Comparison of ENCODE assay signal across 8 mouse cellular contexts in the genomic region with DNA sequence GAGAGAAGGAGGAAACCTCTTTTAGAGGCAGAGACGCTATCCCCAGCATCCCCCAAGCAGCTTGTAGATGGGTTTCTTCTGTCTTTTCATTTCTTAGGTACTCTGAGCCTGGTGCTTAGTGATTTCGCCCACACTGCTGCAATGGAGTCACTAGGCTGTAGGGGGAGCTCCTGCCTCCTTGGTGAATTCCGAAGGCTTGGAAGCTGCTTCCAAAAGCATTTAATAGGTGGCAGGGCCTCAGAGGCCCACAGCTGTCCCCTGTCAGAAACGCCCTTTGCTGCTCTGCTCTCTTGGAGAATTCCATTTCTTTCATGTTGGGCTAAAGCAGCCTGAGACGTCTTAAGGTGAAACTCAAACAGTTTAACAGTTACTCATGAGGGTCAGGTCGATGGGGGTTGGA.
A peak's percentile ranks its signal among the peaks of the same experiment; 100 is the strongest.
DNase-seq lines count a peak whose midpoint lies in the region; ATAC-seq lines count a peak whose summit lies in the region.

No protein-coding gene starts in this region.

- peaks cover 13% of the 10 kb centered on the region for H3K4me1 ChIP-seq in kidney, embryonic 16.5 days (ENCODE audit: insufficient read depth, low read length)
- H3K4me1 ChIP-seq in limb, embryonic 13.5 days: peaks cover 5% of the 10 kb centered on the region; the same call in 1 of the 2 replicates
- H3K4me1 ChIP-seq in neural tube, embryonic 13.5 days (replicated peaks): no peaks in the 10 kb centered on the region; the same call in 1 of the 2 replicates

- H3K9ac ChIP-seq in kidney, embryonic 16.5 days (replicated peaks; ENCODE audit: low read length): 0 out of 2 replicates have a peak overlapping the region, but pooled peaks have one; percentile 33
- H3K9ac ChIP-seq in limb, embryonic 13.5 days: no peak overlapping the region
- no peak overlapping the region for H3K9ac ChIP-seq in neural tube, embryonic 13.5 days

- 10% methylated on average over 6 of the region's 6 CpGs for WGBS in kidney, embryonic 16.5 days
- WGBS in limb, embryonic 13.5 days: 9% methylated on average over 6 of the region's 6 CpGs
- WGBS in neural tube, embryonic 13.5 days: 20% methylated on average over 6 of the region's 6 CpGs

- peak overlapping the region; percentile 13; the same call in 1 of the 2 replicates for H3K4me3 ChIP-seq in kidney, embryonic 16.5 days (ENCODE audit: low read length)
- no peak overlapping the region for H3K4me3 ChIP-seq in limb, embryonic 13.5 days
- no peak overlapping the region for H3K4me3 ChIP-seq in neural tube, embryonic 13.5 days

- peak; percentile 15 for DNase-seq in thymus, postnatal 4 days
- DNase-seq in thymus, postnatal 14 days: no peak
- peak; percentile 90 for DNase-seq in embryo, embryonic 10.5 days (ENCODE audit: low spot score)
- peak; percentile 6 to 75 for DNase-seq in heart, adult 18-20 months
- DNase-seq in urinary bladder, postnatal 14 days (ENCODE audit: low spot score): peak; percentile 63

- peak overlapping the region; percentile 49 for H3K4me2 ChIP-seq in kidney, embryonic 16.5 days (replicated peaks; ENCODE audit: low read depth, low read length)
- peak overlapping the region; percentile 23 for H3K4me2 ChIP-seq in limb, embryonic 13.5 days (replicated peaks)
- 0 out of 2 replicates have a peak overlapping the region, but pooled peaks have one; percentile 0 for H3K4me2 ChIP-seq in neural tube, embryonic 13.5 days

- no peaks in the 10 kb centered on the region for H3K9me3 ChIP-seq in kidney, embryonic 16.5 days (ENCODE audit: low read length)
- H3K9me3 ChIP-seq in limb, embryonic 13.5 days: no peaks in the 10 kb centered on the region
- H3K9me3 ChIP-seq in neural tube, embryonic 13.5 days: no peaks in the 10 kb centered on the region

- peak; percentile 76 for ATAC-seq in kidney, embryonic 16.5 days (ENCODE audit: low FRiP score, low TSS enrichment)
- ATAC-seq in limb, embryonic 13.5 days (ENCODE audit: low FRiP score, low read depth): no peak; the same call in 1 of the 2 replicates
- no peak for ATAC-seq in neural tube, embryonic 13.5 days (ENCODE audit: low read depth)

- no peaks in the 10 kb centered on the region for H3K36me3 ChIP-seq in kidney, embryonic 16.5 days (ENCODE audit: insufficient read depth, low read length)
- no peaks in the 10 kb centered on the region for H3K36me3 ChIP-seq in limb, embryonic 13.5 days
- H3K36me3 ChIP-seq in neural tube, embryonic 13.5 days: no peaks in the 10 kb centered on the region

- no peaks in the 10 kb centered on the region for H3K27me3 ChIP-seq in kidney, embryonic 16.5 days (ENCODE audit: insufficient read depth, low read length)
- H3K27me3 ChIP-seq in limb, embryonic 13.5 days: peaks cover 7% of the 10 kb centered on the region; the same call in 1 of the 2 replicates
- no peaks in the 10 kb centered on the region for H3K27me3 ChIP-seq in neural tube, embryonic 13.5 days

- H3K27ac ChIP-seq in kidney, embryonic 16.5 days (ENCODE audit: low read length): no peak overlapping the region; the same call in 1 of the 2 replicates
- no peak overlapping the region for H3K27ac ChIP-seq in limb, embryonic 13.5 days
- H3K27ac ChIP-seq in neural tube, embryonic 13.5 days (replicated peaks): no peak overlapping the region
